In the genomic region with DNA sequence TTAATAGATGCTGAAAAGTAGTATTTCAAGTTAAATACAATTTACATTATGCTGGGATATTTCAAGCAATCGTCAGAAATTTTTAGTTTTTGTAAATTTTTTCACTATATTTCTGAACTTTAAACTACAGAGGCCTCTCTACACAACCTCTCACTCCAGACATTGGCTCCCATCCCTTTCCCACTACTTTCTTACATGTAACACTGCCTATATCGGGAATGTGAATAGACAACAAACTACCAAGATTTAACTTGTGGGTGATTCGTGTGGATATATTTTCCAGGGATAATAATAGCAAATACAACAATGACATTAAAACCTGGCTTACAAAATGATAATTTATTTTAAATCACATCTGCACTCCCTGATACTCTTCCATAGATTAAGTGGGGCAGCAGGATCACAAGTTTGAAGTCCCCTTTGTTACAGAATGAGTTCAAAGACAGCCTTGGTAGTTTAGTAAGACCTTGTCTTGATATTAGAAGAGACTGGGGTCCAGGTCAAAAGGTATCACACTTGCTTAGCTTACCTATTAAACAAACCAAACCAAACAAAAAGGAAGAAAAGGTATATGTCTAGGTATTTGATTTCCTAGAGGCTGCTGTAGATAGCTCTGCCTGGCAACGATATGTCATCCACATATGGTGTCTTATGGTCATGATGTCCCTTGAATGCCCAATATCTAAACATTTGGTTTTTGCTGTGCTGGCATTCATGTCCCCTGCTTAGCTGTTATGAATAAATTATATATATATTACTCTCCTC, we compare ENCODE assay signal across 11 mouse cellular contexts. TPM values are rescaled to one million over a fixed set of nuclear protein-coding genes. Genes with fewer than 3 reads are reported as not detected.
DNase-seq lines count a peak whose midpoint lies in the region; ATAC-seq and TF ChIP-seq lines count a peak whose summit lies in the region.
"Had no signal": no experiment of that assay in that cellular context is flagged by ENCODE, and none has a peak within 500 bp of the region (broad histone marks: within the 10 kb centered on the region; RNA-seq: fewer than 3 reads in every experiment).

No protein-coding gene starts in this region.

- no peak for TF ChIP-seq POLR2A in MEL (IDR thresholded peaks at IDR 0.05; ENCODE audit: control insufficient read depth in 1 of 2, insufficient read depth in 1 of 2, low read depth in 1 of 2, low read length in 2 of 2, poor library complexity in 1 of 2)

- H3K9ac ChIP-seq in kidney, embryonic 16.5 days (replicated peaks; ENCODE audit: low read length) = no peak overlapping the region
- H3K9ac ChIP-seq in MEL (ENCODE audit: control insufficient read depth, low read depth, low read length, poor library complexity, severe bottlenecking) = peak overlapping the region; percentile 72
- H3K9ac ChIP-seq in forebrain, embryonic 12.5 days = no peak overlapping the region

- peak overlapping the region; percentile 28 for H3K27ac ChIP-seq in kidney, embryonic 16.5 days (ENCODE audit: low read length)
- H3K27ac ChIP-seq in MEL (ENCODE audit: control insufficient read depth, low read depth, low read length) = peak overlapping the region; percentile 73
- H3K27ac ChIP-seq in forebrain, embryonic 12.5 days = peak overlapping the region; percentile 68
- H3K27ac ChIP-seq in macrophage = peak overlapping the region; percentile 47
- H3K27ac ChIP-seq in layer of hippocampus, adult 2 months = no peak overlapping the region

- H3K4me2 ChIP-seq in kidney, embryonic 16.5 days (replicated peaks; ENCODE audit: low read depth, low read length) = peak overlapping the region; percentile 55
- H3K4me2 ChIP-seq in forebrain, embryonic 12.5 days = peak overlapping the region; percentile 58

- 60% methylated on average over 4 of the region's 4 CpGs for WGBS in kidney, embryonic 16.5 days
- whole genome bisulfite sequencing in forebrain, embryonic 12.5 days = 52% methylated on average over 4 of the region's 4 CpGs
- WGBS in macrophage (ENCODE audit: missing documents) = 75% methylated on average over 4 of the region's 4 CpGs

- no peak for ATAC-seq in kidney, embryonic 16.5 days (ENCODE audit: low FRiP score, low TSS enrichment)
- ATAC-seq in forebrain, embryonic 12.5 days (ENCODE audit: low FRiP score) = no peak

- no peaks in the 10 kb centered on the region for H3K9me3 ChIP-seq in kidney, embryonic 16.5 days (ENCODE audit: low read length)
- no peaks in the 10 kb centered on the region for H3K9me3 ChIP-seq in MEL (replicated peaks; ENCODE audit: insufficient read depth, low read length)
- no peaks in the 10 kb centered on the region for H3K9me3 ChIP-seq in forebrain, embryonic 12.5 days

- TF ChIP-seq RAD21 in MEL (IDR thresholded peaks at IDR 0.05; ENCODE audit: low read depth, low read length) = no peak

- H3K4me3 ChIP-seq in kidney, embryonic 16.5 days (ENCODE audit: low read length) = no peak overlapping the region
- H3K4me3 ChIP-seq in MEL (ENCODE audit: control insufficient read depth in 1 of 2, insufficient read depth in 1 of 2, low read depth in 2 of 2, low read length in 2 of 2) (peak overlapping the region in 1 of 2 experiments; percentile 3; a peak in 1 of 4 replicates), macrophage (ENCODE audit: inconsistent target) (peak overlapping the region; percentile 14)
- H3K4me3 ChIP-seq in forebrain, embryonic 12.5 days (replicated peaks) = peak overlapping the region; percentile 40; the same call in 1 of the 2 replicates
- no peak overlapping the region for H3K4me3 ChIP-seq in layer of hippocampus, adult 2 months

- no peaks in the 10 kb centered on the region; the same call in 1 of the 2 replicates for H3K79me2 ChIP-seq in MEL (ENCODE audit: control insufficient read depth, insufficient read depth, low read length, poor library complexity)
- no peaks in the 10 kb centered on the region for H3K79me2 ChIP-seq in macrophage (ENCODE audit: inconsistent target)

- TF ChIP-seq EP300 in MEL (IDR thresholded peaks at IDR 0.05; ENCODE audit: low read depth in 1 of 2, low read length in 2 of 2) = no peak

- no peaks in the 10 kb centered on the region for H3K27me3 ChIP-seq in kidney, embryonic 16.5 days (ENCODE audit: insufficient read depth, low read length)
- no peaks in the 10 kb centered on the region for H3K27me3 ChIP-seq in MEL (ENCODE audit: control insufficient read depth in 1 of 2, insufficient read depth in 2 of 2, low read length in 2 of 2)
- H3K27me3 ChIP-seq in forebrain, embryonic 12.5 days = no peaks in the 10 kb centered on the region

- no peaks in the 10 kb centered on the region for H3K36me3 ChIP-seq in kidney, embryonic 16.5 days (ENCODE audit: insufficient read depth, low read length)
- H3K36me3 ChIP-seq in MEL (ENCODE audit: control insufficient read depth in 1 of 2, insufficient read depth in 2 of 2, low read length in 2 of 2) (peaks cover 0 to 56% of the 10 kb centered on the region in 2 experiments; a peak in 2 of 4 replicates), macrophage (ENCODE audit: inconsistent target) (no peaks in the 10 kb centered on the region)
- no peaks in the 10 kb centered on the region for H3K36me3 ChIP-seq in forebrain, embryonic 12.5 days (replicated peaks)

- DNase-seq in kidney, postnatal 14 days = no peak
- DNase-seq in MEL (ENCODE audit: low read depth, low spot score) = peak; percentile 71
- DNase-seq in layer of hippocampus, adult 2 months (ENCODE audit: low spot score in 2 of 2) = no peak
- DNase-seq in spleen, postnatal 10 days (ENCODE audit: low spot score in 2 of 2) = no peak
- DNase-seq in ovary, adult 18-20 months (ENCODE audit: low spot score) = no peak
- DNase-seq: cerebellum, adult 2 months; kidney, postnatal 4 days; thymus, postnatal 36 days had no signal

- H3K4me1 ChIP-seq in kidney, embryonic 16.5 days (ENCODE audit: insufficient read depth, low read length) = peaks cover 6% of the 10 kb centered on the region
- peaks cover 0 to 17% of the 10 kb centered on the region in 2 experiments; a peak in 2 of 4 replicates for H3K4me1 ChIP-seq in MEL (ENCODE audit: control insufficient read depth in 1 of 2, insufficient read depth in 2 of 2, low read length in 2 of 2)
- H3K4me1 ChIP-seq in forebrain, embryonic 12.5 days = peaks cover 7% of the 10 kb centered on the region

- TF ChIP-seq CTCF in MEL (IDR thresholded peaks at IDR 0.05 in 2 of 3, conservative IDR thresholded peaks at IDR 0.05 in 1 of 3; ENCODE audit: control insufficient read depth in 1 of 3, insufficient read depth in 1 of 3, low read depth in 2 of 3, low read length in 3 of 3, poor library complexity in 1 of 3, severe bottlenecking in 1 of 3) = no peak
- no peak for TF ChIP-seq CTCF in layer of hippocampus, adult 2 months (conservative IDR thresholded peaks at IDR 0.05)

RNA-seq across cellular contexts. Expression of gene Hist1h3b, which starts 1.4 kb away (rescaled TPM):
- 8.8 and 13.2 TPM in 2 replicates for polyA plus RNA-seq in kidney, embryonic 16.5 days (2015; fragmentation: Nextera tagmentation; extraction: Ambion mirVana)
- 1,725 and 2,102 TPM in 2 replicates for total RNA-seq in MEL (2012; rRNA removed)
- polyA plus RNA-seq in MEL (2012; ENCODE audit: insufficient read depth in 1 of 2, insufficient read length in 2 of 2, low read depth in 1 of 2, low replicate concordance in 2 of 2, missing spikeins in 1 of 2) (1 to 10 TPM in 1 of 2 experiments, not detected in 1; 6.6 TPM), macrophage (2018) (not detected in 3 replicates)
- polyA plus RNA-seq in forebrain, embryonic 12.5 days (2016; fragmentation: Nextera tagmentation; extraction: Ambion mirVana) = 14.0 and 15.8 TPM in 2 replicates
- total RNA-seq in macrophage (2018; cell fraction: chromatin; rRNA removed) = 10 to 100 TPM in 1 of 26 experiments, 1 to 10 TPM in 2, not detected in 23; 2.2 to 11.6 (median 4.5) TPM
- total RNA-seq in macrophage (2018; cell fraction: cytosol; rRNA removed) = 10 to 100 TPM in 15 of 26 experiments, 1 to 10 TPM in 11; 2.2 to 40.1 (median 11.7) TPM
- 10 to 100 TPM in 1 of 26 experiments, 1 to 10 TPM in 15, not detected in 10; 1.2 to 19.8 (median 2.5) TPM for total RNA-seq in macrophage (2018; cell fraction: nucleus; rRNA removed)
- total RNA-seq in layer of hippocampus, adult 2 months (2021) = 10 to 100 TPM; 13.6 to 15.0 TPM
- polyA plus RNA-seq: cerebellum, adult 2 months had no signal

RNA-seq across cellular contexts. Expression of gene Hist1h2ab, which starts 2.6 kb away (rescaled TPM):
- polyA plus RNA-seq in kidney, embryonic 16.5 days (2015; fragmentation: Nextera tagmentation; extraction: Ambion mirVana) = 33.6 and 37.8 TPM in 2 replicates
- 2,219 and 2,780 TPM in 2 replicates for total RNA-seq in MEL (2012; rRNA removed)
- polyA plus RNA-seq in MEL (2012; ENCODE audit: insufficient read depth in 1 of 2, insufficient read length in 2 of 2, low read depth in 1 of 2, low replicate concordance in 2 of 2, missing spikeins in 1 of 2) = 1 to 10 TPM in 1 of 2 experiments, not detected in 1; 8.0 TPM
- polyA plus RNA-seq in forebrain, embryonic 12.5 days (2016; fragmentation: Nextera tagmentation; extraction: Ambion mirVana) = 59.9 and 73.2 TPM in 2 replicates
- total RNA-seq in macrophage (2018; cell fraction: chromatin; rRNA removed) = 10 to 100 TPM in 2 of 26 experiments, 1 to 10 TPM in 9, not detected in 15; 2.9 to 15.3 (median 6.8) TPM
- total RNA-seq in macrophage (2018; cell fraction: cytosol; rRNA removed) = 10 to 100 TPM in 23 of 26 experiments, 1 to 10 TPM in 3; 6.6 to 66.1 (median 21.8) TPM
- total RNA-seq in macrophage (2018; cell fraction: nucleus; rRNA removed) = 10 to 100 TPM in 5 of 26 experiments, 1 to 10 TPM in 16, not detected in 5; 3.7 to 37.0 (median 6.6) TPM
- not detected in 3 replicates for polyA plus RNA-seq in macrophage (2018)
- total RNA-seq in layer of hippocampus, adult 2 months (2021) = 10 to 100 TPM; 24.4 to 27.3 TPM
- polyA plus RNA-seq: cerebellum, adult 2 months had no signal

RNA-seq across cellular contexts. Expression of gene Hist1h4b, which starts 3.3 kb away (rescaled TPM):
- 4.6 and 6.0 TPM in 2 replicates for polyA plus RNA-seq in kidney, embryonic 16.5 days (2015; fragmentation: Nextera tagmentation; extraction: Ambion mirVana)
- total RNA-seq in MEL (2012; rRNA removed) = 3,071 and 3,339 TPM in 2 replicates
- polyA plus RNA-seq in MEL (2012; ENCODE audit: insufficient read depth in 1 of 2, insufficient read length in 2 of 2, low read depth in 1 of 2, low replicate concordance in 2 of 2, missing spikeins in 1 of 2) = 10 to 100 TPM in 1 of 2 experiments, not detected in 1; 19.0 TPM
- 5.3 and 8.2 TPM in 2 replicates for polyA plus RNA-seq in forebrain, embryonic 12.5 days (2016; fragmentation: Nextera tagmentation; extraction: Ambion mirVana)
- total RNA-seq in macrophage (2018; cell fraction: chromatin; rRNA removed) = 10 to 100 TPM in 18 of 26 experiments, 1 to 10 TPM in 5, not detected in 3; 4.5 to 72.5 (median 15.5) TPM
- total RNA-seq in macrophage (2018; cell fraction: cytosol; rRNA removed) = 100 to 1,000 TPM in 2 of 26 experiments, 10 to 100 TPM in 24; 12.7 to 122 (median 32.5) TPM
- total RNA-seq in macrophage (2018; cell fraction: nucleus; rRNA removed) = 100 to 1,000 TPM in 1 of 26 experiments, 10 to 100 TPM in 19, 1 to 10 TPM in 5, not detected in 1; 5.5 to 124 (median 19.4) TPM
- 0.99 TPM in 1 of 3 replicates, not detected in the others for polyA plus RNA-seq in macrophage (2018)
- total RNA-seq in layer of hippocampus, adult 2 months (2021) = 10 to 100 TPM; 70.9 to 73.8 TPM

RNA-seq across cellular contexts. Expression of gene Hist1h2bb, which starts 7.0 kb away (rescaled TPM):
- polyA plus RNA-seq in kidney, embryonic 16.5 days (2015; fragmentation: Nextera tagmentation; extraction: Ambion mirVana) = 2.1 and 2.5 TPM in 2 replicates
- total RNA-seq in MEL (2012; rRNA removed) = 2,278 and 3,150 TPM in 2 replicates
- polyA plus RNA-seq in MEL (2012; ENCODE audit: insufficient read depth in 1 of 2, insufficient read length in 2 of 2, low read depth in 1 of 2, low replicate concordance in 2 of 2, missing spikeins in 1 of 2) = 1 to 10 TPM in 1 of 2 experiments, not detected in 1; 3.2 TPM
- polyA plus RNA-seq in forebrain, embryonic 12.5 days (2016; fragmentation: Nextera tagmentation; extraction: Ambion mirVana) = 2.2 and 3.5 TPM in 2 replicates
- total RNA-seq in macrophage (2018; cell fraction: chromatin; rRNA removed) = 10 to 100 TPM in 5 of 26 experiments, 1 to 10 TPM in 14, not detected in 7; 3.5 to 24.2 (median 7.1) TPM
- total RNA-seq in macrophage (2018; cell fraction: cytosol; rRNA removed) = 10 to 100 TPM in 24 of 26 experiments, 1 to 10 TPM in 2; 7.7 to 70.0 (median 21.1) TPM
- total RNA-seq in macrophage (2018; cell fraction: nucleus; rRNA removed) = 10 to 100 TPM in 5 of 26 experiments, 1 to 10 TPM in 17, not detected in 4; 2.2 to 42.4 (median 7.3) TPM
- polyA plus RNA-seq in macrophage (2018) = not detected in 3 replicates
- total RNA-seq in layer of hippocampus, adult 2 months (2021) = 10 to 100 TPM; 23.0 to 24.7 TPM

RNA-seq across cellular contexts. Expression of gene Hist1h4a, which starts 7.5 kb away (rescaled TPM):
- polyA plus RNA-seq in kidney, embryonic 16.5 days (2015; fragmentation: Nextera tagmentation; extraction: Ambion mirVana) = 0.90 TPM in 1 of 2 replicates, not detected in the other
- 2,939 and 3,025 TPM in 2 replicates for total RNA-seq in MEL (2012; rRNA removed)
- polyA plus RNA-seq in MEL (2012; ENCODE audit: insufficient read depth in 1 of 2, insufficient read length in 2 of 2, low read depth in 1 of 2, low replicate concordance in 2 of 2, missing spikeins in 1 of 2) = 1 to 10 TPM in 1 of 2 experiments, not detected in 1; 9.8 TPM
- polyA plus RNA-seq in forebrain, embryonic 12.5 days (2016; fragmentation: Nextera tagmentation; extraction: Ambion mirVana) = 0.88 TPM in 1 of 2 replicates, not detected in the other
- total RNA-seq in macrophage (2018; cell fraction: chromatin; rRNA removed) = 10 to 100 TPM in 1 of 26 experiments, 1 to 10 TPM in 13, not detected in 12; 1.7 to 19.1 (median 4.2) TPM
- 10 to 100 TPM in 19 of 26 experiments, 1 to 10 TPM in 7; 5.3 to 39.2 (median 14.2) TPM for total RNA-seq in macrophage (2018; cell fraction: cytosol; rRNA removed)
- total RNA-seq in macrophage (2018; cell fraction: nucleus; rRNA removed) = 10 to 100 TPM in 3 of 26 experiments, 1 to 10 TPM in 17, not detected in 6; 1.7 to 19.3 (median 5.2) TPM
- not detected in 3 replicates for polyA plus RNA-seq in macrophage (2018)
- 10 to 100 TPM; 46.0 to 55.3 TPM for total RNA-seq in layer of hippocampus, adult 2 months (2021)

Comparison
In these comparisons a context has a peak if more than half of its experiments do, and no peak if none do; other contexts are left out.
1. H3K4me3 ChIP-seq: peak in forebrain, embryonic 12.5 days (single experiment) and macrophage (single experiment); none in kidney, embryonic 16.5 days (single experiment) and layer of hippocampus, adult 2 months (single experiment).